In the genomic region with DNA sequence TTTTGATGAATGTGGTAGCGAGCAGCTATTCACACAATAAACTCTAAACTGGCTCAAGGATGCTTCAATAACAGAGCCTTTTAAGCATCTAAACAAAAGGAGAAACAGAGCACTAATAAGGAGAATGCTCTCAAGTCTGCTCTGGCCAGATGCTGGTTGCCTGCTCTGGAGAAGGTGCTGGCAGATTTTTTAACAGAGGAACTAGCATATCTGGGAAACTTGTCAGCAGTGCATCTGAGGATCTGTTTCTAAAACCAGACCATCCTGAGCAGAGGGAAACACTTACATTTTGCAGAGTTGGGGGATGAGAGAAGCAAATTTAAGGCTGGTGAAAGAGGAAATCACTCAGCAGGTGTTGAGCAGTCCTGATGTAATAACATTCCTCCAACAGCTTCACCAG, we compare ENCODE assay signal across 19 mouse cellular contexts.
A peak's percentile ranks its signal among the peaks of the same experiment; 100 is the strongest.
DNase-seq lines count a peak whose midpoint lies in the region; ATAC-seq lines count a peak whose summit lies in the region.
"Had no signal": no experiment of that assay in that cellular context is flagged by ENCODE, and none has a peak within 500 bp of the region (broad histone marks: within the 10 kb centered on the region; RNA-seq: fewer than 3 reads in every experiment).

No protein-coding gene starts in this region.

- no peak; the same call in 1 of the 2 replicates for ATAC-seq in forebrain, embryonic 13.5 days
- ATAC-seq: intestine, embryonic 15.5 days had no signal

- 20% methylated on average over 1 of the region's 1 CpGs for WGBS in forebrain, embryonic 13.5 days
- WGBS in forebrain, embryonic 10.5 days, result 52% methylated on average over 1 of the region's 1 CpGs
- WGBS in midbrain, embryonic 10.5 days, result 56% methylated on average over 1 of the region's 1 CpGs

- H3K9ac ChIP-seq in forebrain, embryonic 13.5 days, result no peak overlapping the region
- H3K9ac ChIP-seq: heart, embryonic 12.5 days; hindbrain, embryonic 15.5 days; intestine, embryonic 15.5 days; lung, embryonic 14.5 days had no signal

- no peaks in the 10 kb centered on the region for H3K27me3 ChIP-seq in forebrain, embryonic 13.5 days
- peaks cover 9% of the 10 kb centered on the region; the same call in 1 of the 2 replicates for H3K27me3 ChIP-seq in forebrain, embryonic 10.5 days (ENCODE audit: poor library complexity, severe bottlenecking)
- no peaks in the 10 kb centered on the region for H3K27me3 ChIP-seq in midbrain, embryonic 10.5 days (ENCODE audit: low read depth, poor library complexity, severe bottlenecking)
- H3K27me3 ChIP-seq: CH12.LX; hindbrain, embryonic 15.5 days; intestine, embryonic 15.5 days had no signal

- H3K4me3 ChIP-seq in forebrain, embryonic 13.5 days, result no peak overlapping the region
- H3K4me3 ChIP-seq in forebrain, embryonic 10.5 days, result no peak overlapping the region
- no peak overlapping the region for H3K4me3 ChIP-seq in midbrain, embryonic 10.5 days
- H3K4me3 ChIP-seq: heart, embryonic 12.5 days; hindbrain, embryonic 15.5 days; intestine, embryonic 15.5 days had no signal

- no peaks in the 10 kb centered on the region for H3K9me3 ChIP-seq in forebrain, embryonic 13.5 days (replicated peaks)
- H3K9me3 ChIP-seq in forebrain, embryonic 10.5 days, result no peaks in the 10 kb centered on the region
- H3K9me3 ChIP-seq in midbrain, embryonic 10.5 days (replicated peaks), result no peaks in the 10 kb centered on the region
- H3K9me3 ChIP-seq: heart, embryonic 12.5 days; hindbrain, embryonic 15.5 days; intestine, embryonic 15.5 days had no signal

- H3K27ac ChIP-seq in forebrain, embryonic 13.5 days, result no peak overlapping the region
- H3K27ac ChIP-seq in forebrain, embryonic 10.5 days, result no peak overlapping the region
- no peak overlapping the region for H3K27ac ChIP-seq in midbrain, embryonic 10.5 days (replicated peaks)
- H3K27ac ChIP-seq: hindbrain, embryonic 15.5 days; intestine, embryonic 15.5 days had no signal

- DNase-seq in forebrain, embryonic 10.5 days (ENCODE audit: extremely low spot score, low spot score), result no peak
- peak; percentile 2 for DNase-seq in right cerebral cortex, adult 18-20 months
- no peak for DNase-seq in right cerebral cortex, postnatal 4 days
- peak; percentile 6 to 24 for DNase-seq in frontal cortex, postnatal 36 days (ENCODE audit: low spot score in 2 of 2)
- DNase-seq in adrenal gland, adult 2 months, result no peak
- no peak for DNase-seq in midbrain, embryonic 10.5 days (ENCODE audit: low spot score)
- DNase-seq: cerebellum, adult 9-10 months; heart, adult 11 months; heart, postnatal 36 days; kidney, postnatal 4 days; lung, embryonic 14.5 days; lung, postnatal 4 days; thymus, postnatal 36 days had no signal

- peak overlapping the region; percentile 6; the same call in 1 of the 2 replicates for H3K4me2 ChIP-seq in forebrain, embryonic 13.5 days
- H3K4me2 ChIP-seq: heart, embryonic 12.5 days; hindbrain, embryonic 15.5 days; intestine, embryonic 15.5 days; liver, embryonic 11.5 days; lung, embryonic 14.5 days had no signal

- peaks cover 9% of the 10 kb centered on the region for H3K4me1 ChIP-seq in forebrain, embryonic 13.5 days
- peaks cover 10% of the 10 kb centered on the region for H3K4me1 ChIP-seq in forebrain, embryonic 10.5 days
- H3K4me1 ChIP-seq in midbrain, embryonic 10.5 days, result no peaks in the 10 kb centered on the region
- H3K4me1 ChIP-seq: hindbrain, embryonic 15.5 days; intestine, embryonic 15.5 days had no signal

- H3K36me3 ChIP-seq in forebrain, embryonic 13.5 days (ENCODE audit: poor library complexity, severe bottlenecking), result no peaks in the 10 kb centered on the region
- H3K36me3 ChIP-seq in forebrain, embryonic 10.5 days (replicated peaks), result no peaks in the 10 kb centered on the region
- no peaks in the 10 kb centered on the region for H3K36me3 ChIP-seq in midbrain, embryonic 10.5 days
- H3K36me3 ChIP-seq: heart, embryonic 12.5 days; hindbrain, embryonic 15.5 days; intestine, embryonic 15.5 days had no signal

Comparison
In these comparisons a context has a peak if more than half of its experiments do, and no peak if none do; other contexts are left out.
1. DNase-seq: peak in right cerebral cortex, adult 18-20 months (single experiment) and frontal cortex, postnatal 36 days (2 of 2); none in forebrain, embryonic 10.5 days (single experiment), right cerebral cortex, postnatal 4 days (single experiment), adrenal gland, adult 2 months (single experiment) and midbrain, embryonic 10.5 days (single experiment).